Mouse (Mus musculus): ENCODE results near the gene Clybl. TPM values are rescaled to one million over a fixed set of nuclear protein-coding genes. Genes with fewer than 3 reads are reported as not detected.

The Clybl gene
- polyA plus RNA-seq, 1 experiment, result 29.0 TPM

DNA sequence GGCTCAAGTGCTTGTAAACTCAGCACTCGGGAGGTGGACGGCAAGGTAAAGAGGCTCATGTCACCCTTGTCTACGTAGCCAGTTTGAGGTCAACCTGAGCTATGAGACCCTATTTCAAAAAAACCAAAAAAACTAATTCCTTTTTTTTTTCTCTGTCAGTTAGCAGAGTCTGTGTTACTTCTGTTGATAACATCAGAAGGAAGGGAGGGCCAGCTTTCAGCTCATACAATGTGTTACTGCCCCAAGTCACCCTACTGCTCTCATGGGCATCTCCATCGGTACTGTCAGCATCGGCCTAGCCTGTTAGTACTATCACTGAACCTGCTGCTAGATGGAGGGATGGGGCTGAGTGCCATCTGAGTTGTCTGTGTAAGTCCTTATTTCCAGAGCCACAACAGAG, 102.5 kb downstream of the Clybl start:
- TF ChIP-seq POLR2A (IDR thresholded peaks at IDR 0.05; ENCODE audit: extremely low read depth, insufficient read depth, low read length) (no peak), CTCF (IDR thresholded peaks at IDR 0.05; ENCODE audit: extremely low read depth, insufficient read depth, low read length) (no peak)
- Histone ChIP-seq H3K4me1 (ENCODE audit: control insufficient read depth, insufficient read depth, low read length) (no peaks in the 10 kb centered on the region), H3K4me3 (ENCODE audit: insufficient read depth, low read length) (no peak overlapping the region), H3K27ac (ENCODE audit: insufficient read depth, low read length) (no peak overlapping the region)

DNA sequence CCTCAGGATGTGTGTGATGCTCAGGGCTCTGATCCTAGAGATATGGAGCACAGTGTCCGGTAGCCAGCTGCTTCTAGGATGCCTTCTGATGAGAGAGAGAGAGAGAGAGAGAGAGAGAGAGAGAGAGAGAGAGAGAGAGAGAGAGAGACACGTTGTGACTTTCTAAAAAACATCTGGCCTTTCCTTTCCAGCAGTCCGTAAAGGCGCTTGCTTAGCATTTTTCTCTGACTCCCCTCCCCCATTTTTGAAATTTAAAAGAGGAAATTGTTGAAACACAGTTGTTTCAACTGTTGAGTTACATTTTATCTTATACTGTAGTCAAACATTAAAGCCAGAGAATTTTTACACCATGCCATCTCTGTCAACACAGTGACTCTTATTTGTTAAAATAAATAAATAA, 114.9 kb downstream of the Clybl start:
- H3K4me3 ChIP-seq (ENCODE audit: insufficient read depth, low read length), result no peak overlapping the region
- no peaks in the 10 kb centered on the region for H3K4me1 ChIP-seq (ENCODE audit: control insufficient read depth, insufficient read depth, low read length)
- no peak overlapping the region for H3K27ac ChIP-seq (ENCODE audit: insufficient read depth, low read length)
- TF ChIP-seq POLR2A (IDR thresholded peaks at IDR 0.05; ENCODE audit: extremely low read depth, insufficient read depth, low read length) (no peak), CTCF (IDR thresholded peaks at IDR 0.05; ENCODE audit: extremely low read depth, insufficient read depth, low read length) (no peak)

DNA sequence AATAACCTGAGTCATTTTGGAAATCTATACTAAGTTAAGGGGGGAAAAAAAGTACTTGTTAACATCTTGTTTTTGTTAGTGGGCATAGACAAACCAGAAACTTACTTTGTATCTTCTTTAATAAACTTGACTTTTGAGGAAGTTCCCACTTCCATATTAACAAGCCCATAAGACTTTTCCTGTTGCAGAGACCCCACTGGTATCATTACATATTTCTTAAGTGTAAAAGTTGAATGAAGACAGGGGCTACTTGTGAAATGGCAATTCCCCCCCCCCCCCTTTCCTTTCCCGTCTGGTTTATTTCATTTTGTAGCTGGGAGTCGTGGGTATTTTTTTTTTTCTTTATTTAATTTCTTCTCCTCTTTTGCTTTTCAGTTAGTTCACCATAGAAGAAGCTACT, 115.4 kb downstream of the Clybl start:
- no peaks in the 10 kb centered on the region for H3K4me1 ChIP-seq (ENCODE audit: control insufficient read depth, insufficient read depth, low read length)
- no peak for TF ChIP-seq POLR2A (IDR thresholded peaks at IDR 0.05; ENCODE audit: extremely low read depth, insufficient read depth, low read length)
- TF ChIP-seq CTCF (IDR thresholded peaks at IDR 0.05; ENCODE audit: extremely low read depth, insufficient read depth, low read length), result no peak
- no peak overlapping the region for H3K27ac ChIP-seq (ENCODE audit: insufficient read depth, low read length)
- no peak overlapping the region for H3K4me3 ChIP-seq (ENCODE audit: insufficient read depth, low read length)

DNA sequence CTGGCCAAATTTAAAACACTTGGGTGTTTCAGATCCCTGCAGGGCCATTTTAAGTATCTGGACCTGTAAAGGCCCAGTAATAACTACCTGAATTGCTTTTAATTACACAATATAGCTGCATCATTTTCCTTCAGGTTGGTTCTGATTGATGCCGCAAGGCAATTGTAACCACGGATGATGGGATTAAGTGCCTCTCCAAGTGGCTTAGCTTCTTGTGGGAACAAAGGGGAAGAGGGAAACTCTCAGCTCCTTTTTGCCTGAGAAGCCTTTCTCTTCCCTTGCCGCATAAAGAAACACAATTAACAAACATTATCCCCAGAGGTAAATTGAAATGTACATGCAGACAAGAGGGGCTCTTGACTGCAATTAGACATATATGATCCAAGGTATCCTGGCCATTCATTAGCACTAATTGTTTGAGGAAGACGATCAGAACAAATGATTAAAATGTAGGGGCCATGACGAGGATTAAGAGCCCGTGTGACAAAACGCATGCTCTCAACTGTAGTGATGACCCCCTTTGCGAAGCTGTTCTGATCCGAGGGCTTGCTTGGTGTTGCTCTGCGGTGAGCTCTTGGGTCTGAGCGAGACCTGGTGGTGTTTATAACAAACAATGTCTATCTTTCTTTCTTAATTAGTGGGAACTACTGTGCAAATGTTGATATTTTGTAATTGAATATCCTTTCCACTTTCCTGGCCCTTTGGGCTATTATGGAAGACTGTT, 116.0 kb downstream of the Clybl start:
- TF ChIP-seq CTCF (IDR thresholded peaks at IDR 0.05; ENCODE audit: extremely low read depth, insufficient read depth, low read length), result no peak
- no peak for TF ChIP-seq POLR2A (IDR thresholded peaks at IDR 0.05; ENCODE audit: extremely low read depth, insufficient read depth, low read length)
- Histone ChIP-seq H3K27ac (ENCODE audit: insufficient read depth, low read length) (no peak overlapping the region), H3K4me1 (ENCODE audit: control insufficient read depth, insufficient read depth, low read length) (no peaks in the 10 kb centered on the region), H3K4me3 (ENCODE audit: insufficient read depth, low read length) (no peak overlapping the region)

DNA sequence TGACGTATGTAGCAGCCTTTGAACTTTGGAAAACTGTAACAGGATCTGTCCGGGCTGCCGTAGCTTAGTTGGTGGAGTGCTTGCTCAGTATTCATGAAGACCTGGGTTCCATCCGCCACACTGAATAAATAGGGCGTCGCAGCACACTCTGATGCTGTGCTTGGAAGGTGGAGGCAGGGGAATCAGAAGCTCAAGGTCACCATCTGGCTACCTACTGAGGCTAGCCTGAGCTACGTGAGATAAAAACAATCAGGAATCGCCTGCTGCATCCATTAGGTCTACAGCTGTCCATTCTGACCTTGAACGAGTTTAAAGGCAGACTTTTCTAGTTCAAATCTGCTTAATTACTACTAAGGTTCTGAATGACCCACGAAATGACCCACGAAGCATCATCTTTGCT, 118.8 kb downstream of the Clybl start:
- TF ChIP-seq CTCF (IDR thresholded peaks at IDR 0.05; ENCODE audit: extremely low read depth, insufficient read depth, low read length) (no peak), POLR2A (IDR thresholded peaks at IDR 0.05; ENCODE audit: extremely low read depth, insufficient read depth, low read length) (no peak)
- Histone ChIP-seq H3K4me3 (ENCODE audit: insufficient read depth, low read length) (no peak overlapping the region), H3K4me1 (ENCODE audit: control insufficient read depth, insufficient read depth, low read length) (no peaks in the 10 kb centered on the region), H3K27ac (ENCODE audit: insufficient read depth, low read length) (no peak overlapping the region)

DNA sequence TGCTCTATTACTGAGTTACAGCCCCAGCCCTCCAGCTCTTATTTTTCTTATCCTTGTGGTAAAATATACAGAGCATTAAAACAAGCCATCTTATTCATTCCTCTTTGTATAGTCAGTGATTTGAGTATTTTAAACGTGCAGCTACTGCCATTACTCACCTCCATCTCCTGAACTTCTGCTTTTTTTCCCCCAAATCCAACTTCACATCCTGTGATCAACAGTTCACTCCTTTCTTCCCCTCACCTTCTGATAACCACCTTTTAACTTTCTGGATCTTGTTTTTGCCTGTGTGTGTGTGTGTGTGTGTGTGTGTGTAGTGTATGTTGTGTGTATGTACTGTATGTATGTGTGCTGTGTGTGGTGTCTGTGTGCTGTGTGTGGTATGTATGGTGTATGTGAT, 122.3 kb downstream of the Clybl start:
- TF ChIP-seq POLR2A (IDR thresholded peaks at IDR 0.05; ENCODE audit: extremely low read depth, insufficient read depth, low read length), result no peak
- TF ChIP-seq CTCF (IDR thresholded peaks at IDR 0.05; ENCODE audit: extremely low read depth, insufficient read depth, low read length), result no peak
- no peak overlapping the region for H3K4me3 ChIP-seq (ENCODE audit: insufficient read depth, low read length)
- no peaks in the 10 kb centered on the region for H3K4me1 ChIP-seq (ENCODE audit: control insufficient read depth, insufficient read depth, low read length)
- H3K27ac ChIP-seq (ENCODE audit: insufficient read depth, low read length), result no peak overlapping the region

DNA sequence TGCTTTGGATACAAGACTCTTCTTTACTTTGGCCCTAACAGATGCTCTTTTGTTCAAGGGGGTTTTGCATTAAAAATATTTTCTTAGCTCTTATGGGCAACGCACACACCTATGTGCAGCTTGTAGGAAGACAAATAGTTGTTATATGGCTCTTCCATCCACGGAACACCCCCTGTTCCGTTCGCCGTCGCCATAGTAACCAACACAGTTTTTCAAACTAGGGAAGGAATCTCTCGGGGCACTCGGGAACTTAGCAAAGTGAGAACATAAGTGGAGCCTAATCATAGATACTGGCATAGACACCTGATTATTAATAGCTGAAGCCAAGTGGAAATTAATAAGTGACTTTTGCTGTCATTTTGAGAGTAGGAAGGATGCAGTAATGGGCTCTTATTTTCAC, 123.6 kb downstream of the Clybl start:
- H3K4me3 ChIP-seq (ENCODE audit: insufficient read depth, low read length), result no peak overlapping the region
- no peak overlapping the region for H3K27ac ChIP-seq (ENCODE audit: insufficient read depth, low read length)
- no peaks in the 10 kb centered on the region for H3K4me1 ChIP-seq (ENCODE audit: control insufficient read depth, insufficient read depth, low read length)
- TF ChIP-seq CTCF (IDR thresholded peaks at IDR 0.05; ENCODE audit: extremely low read depth, insufficient read depth, low read length), result no peak
- TF ChIP-seq POLR2A (IDR thresholded peaks at IDR 0.05; ENCODE audit: extremely low read depth, insufficient read depth, low read length), result no peak

DNA sequence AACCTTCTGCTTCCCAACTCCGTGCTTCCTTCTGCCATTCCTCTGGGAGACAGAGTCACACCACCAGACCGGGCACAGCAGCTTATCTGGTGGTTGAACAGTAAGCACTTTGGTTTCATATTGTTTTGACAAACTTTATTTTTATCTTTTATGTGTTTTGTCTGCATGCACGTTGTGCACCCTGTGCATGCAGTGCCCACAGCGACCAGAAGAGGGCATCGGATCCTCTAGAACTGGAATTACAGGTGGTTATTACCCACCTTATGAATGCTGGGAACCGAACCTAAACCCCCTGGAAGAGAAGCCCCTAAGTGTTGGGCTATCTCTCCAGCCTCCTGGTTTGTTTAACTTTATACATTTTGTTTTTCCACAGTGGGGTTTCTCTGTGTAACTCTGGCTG, 130.9 kb downstream of the Clybl start:
- H3K4me1 ChIP-seq (ENCODE audit: control insufficient read depth, insufficient read depth, low read length), result no peaks in the 10 kb centered on the region
- no peak overlapping the region for H3K4me3 ChIP-seq (ENCODE audit: insufficient read depth, low read length)
- H3K27ac ChIP-seq (ENCODE audit: insufficient read depth, low read length), result no peak overlapping the region
- TF ChIP-seq POLR2A (IDR thresholded peaks at IDR 0.05; ENCODE audit: extremely low read depth, insufficient read depth, low read length) (no peak), CTCF (IDR thresholded peaks at IDR 0.05; ENCODE audit: extremely low read depth, insufficient read depth, low read length) (no peak)

DNA sequence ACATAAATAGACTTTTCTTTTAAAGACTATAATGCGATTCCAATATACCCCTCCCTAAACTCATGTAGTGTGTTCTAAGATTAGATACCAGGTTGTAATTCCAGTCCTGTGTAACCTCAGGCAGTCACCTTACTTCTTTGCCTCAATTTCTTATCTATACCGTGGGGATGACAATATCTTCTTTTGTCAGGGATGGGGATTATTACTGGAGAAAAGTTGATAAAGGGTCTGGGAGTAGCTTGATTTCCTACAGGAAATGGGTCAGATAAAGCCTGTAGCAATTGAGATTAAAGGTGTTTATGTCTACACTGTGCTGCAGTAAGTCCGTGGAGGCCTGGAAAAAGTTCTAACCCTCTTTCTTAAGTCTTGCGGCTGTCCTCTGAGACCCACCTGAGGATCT, 131.8 kb downstream of the Clybl start:
- no peak overlapping the region for H3K4me3 ChIP-seq (ENCODE audit: insufficient read depth, low read length)
- no peak for TF ChIP-seq CTCF (IDR thresholded peaks at IDR 0.05; ENCODE audit: extremely low read depth, insufficient read depth, low read length)
- TF ChIP-seq POLR2A (IDR thresholded peaks at IDR 0.05; ENCODE audit: extremely low read depth, insufficient read depth, low read length), result no peak
- H3K4me1 ChIP-seq (ENCODE audit: control insufficient read depth, insufficient read depth, low read length), result no peaks in the 10 kb centered on the region
- H3K27ac ChIP-seq (ENCODE audit: insufficient read depth, low read length), result no peak overlapping the region

DNA sequence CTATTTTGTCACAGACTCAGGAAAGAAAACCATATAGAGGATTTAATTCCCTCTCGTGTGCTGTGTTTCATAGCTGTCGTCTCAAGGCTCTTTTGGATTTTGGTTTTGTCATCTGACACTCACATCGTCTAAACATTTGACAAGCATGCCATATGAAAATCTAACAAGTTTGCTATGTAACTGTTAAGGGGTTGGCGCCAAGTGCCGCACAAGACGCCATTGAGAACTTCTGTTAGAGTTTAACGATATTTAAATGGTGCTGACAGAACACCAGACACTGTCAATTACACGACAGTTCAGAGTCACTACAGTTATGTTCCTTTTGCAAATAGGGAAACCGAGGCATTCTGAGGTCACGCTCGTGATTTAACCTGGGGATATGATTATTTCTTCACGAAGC, 134.2 kb downstream of the Clybl start:
- H3K4me3 ChIP-seq (ENCODE audit: insufficient read depth, low read length), result no peak overlapping the region
- no peak overlapping the region for H3K27ac ChIP-seq (ENCODE audit: insufficient read depth, low read length)
- H3K4me1 ChIP-seq (ENCODE audit: control insufficient read depth, insufficient read depth, low read length), result no peaks in the 10 kb centered on the region
- TF ChIP-seq POLR2A (IDR thresholded peaks at IDR 0.05; ENCODE audit: extremely low read depth, insufficient read depth, low read length) (no peak), CTCF (IDR thresholded peaks at IDR 0.05; ENCODE audit: extremely low read depth, insufficient read depth, low read length) (no peak)

Measured in cortical plate, adult 2 months (tissue).